Mouse (Mus musculus): ENCODE data around the gene Rtn1. TPM values are rescaled to one million over a fixed set of nuclear protein-coding genes. Genes with fewer than 3 reads are reported as not detected.
A peak's percentile ranks its signal among the peaks of the same experiment; 100 is the strongest.

Rtn1 gene
- total RNA-seq, 2 experiments from 2014 or later, result 1,519 to 1,613 TPM

DNA sequence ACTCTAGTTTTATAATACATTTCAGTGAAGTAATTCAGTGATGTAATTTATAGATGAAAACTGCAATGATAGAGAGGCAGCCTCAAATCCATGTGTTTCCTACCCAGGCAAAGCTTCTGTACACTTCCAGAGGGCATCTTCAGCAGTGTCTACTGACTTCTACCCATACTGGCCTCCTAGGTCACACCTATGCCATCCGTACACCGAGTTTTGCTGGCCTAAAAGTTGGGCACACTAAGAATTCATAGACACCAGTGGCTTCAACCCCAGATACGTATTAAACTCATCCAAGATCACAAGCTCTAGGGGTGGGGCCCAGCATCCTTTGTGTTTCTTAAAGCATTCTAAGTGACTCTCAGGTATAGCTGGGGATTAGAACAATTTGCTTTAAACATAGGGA is 174.7 kb downstream of the Rtn1 start:
- DNase-seq (ENCODE audit: low spot score in 2 of 2), result no peak

DNA sequence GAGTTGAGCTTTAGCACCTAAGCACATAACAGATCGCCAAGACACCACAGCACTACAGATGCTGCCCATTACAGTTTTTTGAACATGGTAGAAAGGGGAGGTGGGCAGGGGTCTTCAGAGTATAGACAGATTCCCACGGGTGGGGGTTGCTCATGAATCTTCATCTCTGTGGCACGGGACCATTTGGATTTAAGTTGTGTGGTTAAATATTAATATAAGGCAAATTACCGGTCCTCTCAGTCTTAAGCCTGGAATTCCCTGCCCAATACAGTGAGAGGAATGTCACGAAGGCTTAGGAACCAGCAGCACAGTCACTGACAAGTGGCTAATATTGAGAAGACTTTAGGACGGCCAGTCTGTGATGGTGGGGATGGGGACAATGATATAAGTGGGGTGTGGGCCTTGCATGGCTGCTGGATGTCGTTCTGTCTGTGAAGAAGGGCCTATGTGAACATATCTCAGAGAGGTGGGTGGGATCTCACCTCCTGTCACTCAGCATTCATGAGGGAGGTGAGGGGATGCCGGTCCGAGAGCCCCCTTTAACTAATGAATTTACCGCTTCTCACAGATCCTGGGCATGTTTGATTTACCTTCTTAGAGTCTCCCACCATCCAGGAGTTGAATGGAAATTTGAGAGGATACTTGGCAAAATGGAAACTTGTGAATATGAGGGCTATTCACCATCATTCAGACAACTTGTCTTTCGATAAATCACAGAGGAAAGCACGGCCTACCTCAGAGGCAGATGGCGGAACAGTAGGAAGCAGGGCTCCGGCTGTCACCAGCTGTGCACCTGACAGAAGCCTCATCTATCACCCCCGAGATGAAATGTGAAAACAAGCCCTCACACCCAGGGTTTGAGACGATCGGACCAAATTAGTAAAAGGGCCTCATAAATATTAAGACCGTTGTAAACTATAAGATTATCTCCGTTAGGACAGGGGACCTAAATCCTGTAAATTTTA is 175.7 kb downstream of the Rtn1 start:
- no peak for DNase-seq (ENCODE audit: low spot score in 2 of 2)

DNA sequence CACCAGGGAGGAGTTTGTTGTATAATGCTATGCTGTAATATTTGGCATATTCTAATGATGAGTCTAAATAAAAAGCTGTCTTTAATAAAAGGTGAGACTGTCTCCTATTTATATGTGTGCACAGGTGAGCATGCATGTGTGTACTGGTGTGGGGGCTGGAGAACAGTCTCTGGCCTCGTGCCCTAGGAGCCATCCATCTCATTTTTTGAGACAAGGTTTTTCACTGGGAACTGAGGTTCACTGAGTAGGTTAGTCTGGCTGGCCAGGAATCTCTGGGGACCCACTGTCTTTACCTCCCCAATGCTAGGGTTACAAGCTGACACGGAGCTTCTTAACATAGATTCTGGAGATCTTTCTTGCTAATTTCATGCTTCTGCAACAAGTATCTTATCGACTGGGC is 176.7 kb downstream of the Rtn1 start:
- DNase-seq (ENCODE audit: low spot score in 2 of 2), result no peak

DNA sequence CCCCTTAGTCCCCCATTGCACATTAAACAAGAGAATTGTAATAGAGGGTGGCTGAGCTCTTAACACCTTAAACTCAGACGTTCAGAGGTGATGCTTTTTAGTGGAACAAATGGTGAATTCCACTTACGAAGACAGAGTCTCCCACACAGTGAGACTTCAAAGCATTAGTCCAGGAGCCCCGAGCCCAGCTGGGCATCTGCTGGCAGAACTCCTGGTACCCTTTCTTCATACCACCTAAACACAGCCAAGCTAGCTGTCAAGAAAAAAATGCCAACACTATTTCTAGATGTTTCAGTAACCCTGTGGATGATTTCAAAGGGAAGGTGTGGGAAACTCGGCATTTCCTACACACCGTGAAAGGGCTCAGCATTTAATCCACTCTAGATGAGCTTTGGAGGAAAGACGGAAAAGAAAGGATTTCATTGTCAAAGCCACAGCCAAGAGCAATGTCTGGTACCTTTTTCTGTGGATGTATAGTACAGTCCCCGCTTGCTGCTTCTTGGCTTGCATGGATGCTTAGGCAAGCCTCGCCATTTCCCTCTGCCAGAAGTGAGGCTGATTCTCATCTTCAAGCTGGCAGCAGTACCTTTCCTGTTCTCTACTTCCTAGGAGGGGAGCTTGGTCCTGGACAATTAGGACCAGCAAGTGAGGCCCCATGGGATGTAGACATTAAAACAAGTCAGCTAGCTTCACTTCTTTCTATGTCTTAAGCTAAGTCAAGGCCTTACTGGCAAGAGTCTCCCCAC is 179.2 kb downstream of the Rtn1 start:
- DNase-seq (ENCODE audit: low spot score in 2 of 2), result no peak

DNA sequence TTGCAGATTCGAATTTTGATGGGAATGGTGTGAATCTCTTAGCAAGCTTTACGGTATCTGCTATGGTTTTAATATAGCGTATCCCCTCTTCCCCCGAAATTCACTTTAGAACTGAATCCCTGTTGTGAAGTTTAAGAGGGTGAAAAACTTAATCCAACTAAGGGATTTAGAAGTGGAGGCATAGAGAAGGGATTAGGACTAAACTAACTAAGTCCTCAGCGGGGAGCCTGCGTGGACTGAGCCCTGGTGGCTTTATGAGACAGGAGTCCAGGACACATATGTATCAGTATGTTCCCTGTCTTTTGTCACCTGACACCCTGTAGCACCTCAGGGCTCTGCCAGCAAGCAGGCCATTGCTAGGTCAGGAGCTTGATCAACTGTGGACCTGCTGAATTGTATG is 181.1 kb downstream of the Rtn1 start:
- DNase-seq (ENCODE audit: low spot score in 2 of 2), result no peak

DNA sequence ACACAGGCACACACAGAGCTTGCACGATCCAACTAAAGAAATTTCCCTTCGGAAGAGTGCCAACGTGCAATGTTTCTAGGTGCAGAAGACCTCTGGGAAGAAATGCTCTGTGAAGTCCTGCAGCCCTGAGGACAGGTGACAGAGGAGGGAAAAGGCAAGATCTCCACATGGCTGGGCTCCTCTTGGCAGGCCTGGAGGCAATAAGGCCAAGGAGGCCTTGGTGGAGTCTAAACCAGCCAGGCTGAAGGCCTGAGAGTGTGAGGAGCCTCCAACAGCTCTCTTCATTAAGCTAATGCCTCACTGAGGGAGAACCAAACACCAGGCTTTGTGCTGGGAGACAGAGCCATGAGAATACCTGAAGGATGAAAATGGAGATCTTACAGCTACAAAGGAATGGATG is 183.5 kb downstream of the Rtn1 start:
- no peak for DNase-seq (ENCODE audit: low spot score in 2 of 2)

DNA sequence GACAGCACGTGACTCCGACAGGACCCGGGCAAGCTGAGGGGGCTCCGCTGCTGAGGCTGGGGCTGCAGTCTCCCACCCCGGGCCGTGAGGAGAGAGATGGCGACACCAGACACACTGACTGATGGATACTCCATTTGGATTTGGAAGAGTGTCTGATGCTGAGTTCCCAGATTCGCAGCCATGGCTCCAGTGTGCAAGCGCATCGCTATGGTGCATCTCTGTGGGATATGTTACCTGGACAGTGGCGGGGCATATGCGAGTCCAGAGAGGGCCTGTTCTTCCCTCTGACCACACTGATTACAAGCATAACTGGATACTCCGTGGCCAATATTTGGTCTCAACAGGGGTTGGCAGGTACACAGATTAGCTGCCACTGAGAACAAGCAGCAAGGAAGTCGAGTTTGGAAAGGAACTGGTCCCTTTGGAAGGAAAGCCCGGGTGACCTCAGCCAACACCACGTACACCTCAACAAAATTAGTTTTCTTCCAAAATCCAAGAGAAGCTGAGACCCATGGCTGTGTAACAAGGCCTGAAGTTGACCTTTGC is 185.2 kb downstream of the Rtn1 start:
- no peak for DNase-seq (ENCODE audit: low spot score in 2 of 2)

DNA sequence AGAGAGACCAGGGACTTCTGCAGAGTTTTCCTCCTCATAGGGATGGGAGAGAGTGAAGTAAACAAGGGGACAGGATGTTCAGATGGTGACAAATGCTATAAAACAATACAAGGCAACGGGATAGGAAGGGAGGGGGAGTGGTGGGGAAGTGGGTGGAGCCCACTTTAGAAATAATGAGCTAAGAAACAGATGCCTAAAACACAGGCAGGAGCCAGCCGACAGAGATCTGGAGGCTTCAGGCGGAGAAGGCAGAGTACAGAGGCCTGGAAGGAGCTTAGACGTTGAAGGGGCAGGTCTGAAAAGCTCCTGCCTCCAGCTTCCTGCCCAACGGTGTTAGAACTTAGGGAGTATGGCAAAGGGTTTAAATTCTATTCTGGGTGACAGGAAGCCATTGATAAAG is 195.3 kb downstream of the Rtn1 start:
- no peak for DNase-seq (ENCODE audit: low spot score in 2 of 2)

DNA sequence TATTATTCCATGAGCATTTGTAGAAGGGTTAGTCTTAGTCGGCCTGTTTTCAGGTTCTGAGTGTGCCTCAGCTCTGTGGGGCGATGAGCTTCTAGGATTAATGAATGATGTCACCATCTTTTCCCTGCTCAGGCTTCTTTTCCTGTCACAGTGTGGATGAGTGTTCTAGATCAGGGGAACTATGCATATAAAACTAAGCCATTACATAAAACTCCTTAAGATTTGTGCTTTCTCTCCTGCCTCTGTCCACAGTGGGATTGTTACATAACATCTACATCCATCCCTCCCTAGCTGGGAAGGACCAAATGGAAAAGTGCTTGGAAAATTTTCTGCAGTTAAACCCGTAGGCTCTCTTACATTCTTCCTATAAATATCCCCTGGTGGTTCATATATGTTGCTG is 208.0 kb downstream of the Rtn1 start:
- no peak for DNase-seq (ENCODE audit: low spot score in 2 of 2)

DNA sequence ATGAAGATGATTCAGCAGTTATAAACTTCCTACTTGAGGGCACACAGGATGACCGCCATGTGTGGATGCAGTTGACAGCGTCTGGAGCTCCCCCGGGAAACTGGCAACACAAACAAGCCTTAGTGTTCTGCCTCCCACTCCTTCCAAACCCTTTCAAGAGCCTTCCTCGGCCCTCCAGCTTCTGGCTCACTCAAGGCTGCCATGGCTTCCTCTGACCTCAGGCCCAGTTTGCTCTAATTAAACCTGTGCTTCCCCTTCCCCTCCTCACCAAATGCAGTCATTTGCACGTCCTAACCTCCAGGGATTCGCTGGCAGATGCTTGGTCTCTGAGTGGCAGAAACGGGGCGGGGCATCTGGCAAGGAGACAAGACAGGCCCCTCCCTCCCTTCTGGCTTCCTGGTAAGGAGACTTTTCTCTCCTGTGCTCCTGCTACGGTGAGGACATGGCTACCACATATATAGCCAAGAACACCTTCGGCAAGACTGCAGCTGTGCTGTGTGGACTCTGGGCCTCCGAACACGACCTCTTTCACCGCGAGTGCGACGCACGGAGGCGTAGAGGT is 210.8 kb downstream of the Rtn1 start:
- DNase-seq (ENCODE audit: low spot score in 2 of 2), result peak; percentile 25 to 27

DNA sequence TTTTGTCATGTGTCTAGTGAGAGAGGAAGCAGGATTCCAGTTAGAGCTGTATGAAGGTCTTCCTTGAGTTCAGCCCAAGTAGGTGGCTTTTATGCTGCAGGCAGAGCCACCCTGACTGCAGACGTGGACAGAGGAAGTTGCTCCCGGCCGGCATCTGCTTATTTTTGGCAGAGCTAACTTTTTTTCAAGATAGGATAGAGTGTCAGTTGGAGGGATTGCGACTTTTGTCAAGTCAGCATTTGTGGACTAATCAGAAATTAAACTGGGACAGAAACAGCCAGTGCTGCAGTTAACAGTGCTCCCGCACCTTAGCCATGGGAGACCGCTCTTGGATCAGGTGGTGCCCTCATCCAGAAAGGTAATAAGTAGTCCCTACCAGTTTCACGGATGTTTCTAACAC is 211.4 kb downstream of the Rtn1 start:
- no peak for DNase-seq (ENCODE audit: low spot score in 2 of 2)

DNA sequence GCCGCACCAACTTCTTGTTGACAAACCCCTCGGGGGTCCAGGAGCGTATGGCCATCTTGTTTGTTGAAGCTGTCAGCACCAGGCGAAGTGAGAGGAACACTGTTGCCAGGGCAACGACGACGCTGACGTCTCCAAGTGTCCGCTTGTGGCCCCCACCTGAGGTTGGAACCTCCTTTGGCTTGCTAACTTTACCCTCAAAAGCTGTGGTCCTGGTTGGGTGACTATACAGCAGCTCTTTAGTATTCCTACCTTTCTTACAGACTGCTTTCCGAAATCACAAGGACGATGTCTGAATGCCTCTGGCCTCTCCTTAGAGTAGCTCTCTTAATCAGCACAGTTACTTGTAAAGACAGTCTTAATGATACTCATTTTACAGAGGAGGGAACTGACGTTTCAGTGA is 223.9 kb downstream of the Rtn1 start, which contains the start of gene Ccdc175:
Gene Ccdc175 (minus strand): TSS at position 101 of the 400 bp plus-strand sequence.
- no peak for DNase-seq (ENCODE audit: low spot score in 2 of 2)

DNA sequence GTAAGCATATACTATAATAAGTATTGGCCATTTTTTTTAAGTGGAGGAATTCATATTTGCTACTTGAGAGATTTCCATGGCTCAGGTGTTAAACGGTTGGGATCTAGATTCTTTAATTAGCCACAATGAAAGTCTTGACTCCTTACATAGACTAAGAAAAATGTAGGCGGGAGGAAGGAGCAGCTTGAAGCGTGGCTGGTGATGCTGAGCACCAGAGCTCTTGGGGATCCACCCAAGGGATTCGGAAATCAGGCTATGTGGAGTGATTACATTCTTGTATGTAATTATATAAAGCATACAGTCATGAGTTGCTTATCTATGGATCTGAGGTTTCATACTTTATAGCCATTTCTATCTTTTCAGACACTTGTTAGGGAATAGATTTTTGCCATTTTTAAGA is 229.3 kb downstream of the Rtn1 start:
- DNase-seq (ENCODE audit: low spot score in 2 of 2), result no peak

DNA sequence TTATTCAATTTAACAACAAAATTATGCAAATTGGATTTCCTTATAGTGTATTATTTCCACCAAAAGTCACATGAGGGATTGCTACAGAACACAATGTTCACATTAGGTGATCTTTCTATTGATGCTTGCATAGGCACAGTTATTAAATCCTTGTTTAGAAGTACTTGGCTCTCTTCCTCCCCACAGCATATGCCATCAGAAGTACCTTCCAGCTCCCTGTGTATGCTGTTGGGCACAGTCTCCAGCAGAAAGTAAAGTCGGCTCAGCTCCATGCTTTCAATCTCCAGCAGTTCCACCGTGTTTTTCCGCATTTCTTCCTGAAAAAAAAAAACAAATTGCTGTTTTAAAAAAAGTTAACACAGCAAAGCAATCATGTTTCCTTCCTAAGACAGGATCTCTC is 230.5 kb downstream of the Rtn1 start:
- no peak for DNase-seq (ENCODE audit: low spot score in 2 of 2)

Other genes starting within 250 kb of the Rtn1 start
- not detected for gene Ccdc175, start 224.0 kb downstream of the Rtn1 start, total RNA-seq (2021)
- 1 to 10 TPM; 1.0 to 1.3 TPM for gene Lrrc9, start 32.8 kb upstream of the Rtn1 start, total RNA-seq (2021)
- gene Pcnx4, start 127.3 kb upstream of the Rtn1 start, total RNA-seq (2021), result 10 to 100 TPM; 32.3 TPM
- gene Gm4756, start 240.6 kb upstream of the Rtn1 start, total RNA-seq (2021), result not detected